Mouse (Mus musculus): ENCODE measurements around the gene Hnrnpd. TPM values are rescaled to one million over a fixed set of nuclear protein-coding genes. Genes with fewer than 3 reads are reported as not detected.

The Hnrnpd gene
- total RNA-seq, 2 experiments from 2014 or later: 178 to 207 TPM

DNA sequence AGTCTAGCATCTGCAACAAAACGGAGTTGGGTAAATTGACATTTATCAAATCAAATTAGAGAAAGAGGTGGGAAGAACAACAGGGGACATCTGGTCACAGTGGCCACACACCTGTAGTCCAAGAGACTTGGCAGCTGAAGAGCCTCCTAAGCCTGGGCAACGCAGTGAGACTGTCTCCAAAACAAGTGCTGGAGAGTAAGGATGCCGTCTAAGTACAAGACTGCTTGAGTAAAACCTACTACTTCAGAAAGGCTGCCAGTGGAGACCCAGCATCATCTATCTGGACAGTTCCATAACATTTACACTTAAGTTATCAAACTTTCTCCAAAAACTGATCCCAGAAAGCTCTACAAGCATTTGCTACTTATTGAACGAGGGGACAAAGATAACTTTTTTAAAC, 3.7 kb downstream of the Hnrnpd start:
- no peak for DNase-seq (ENCODE audit: low spot score in 2 of 2)
- intact Hi-C loops (cut with DNase I): no loop called here

DNA sequence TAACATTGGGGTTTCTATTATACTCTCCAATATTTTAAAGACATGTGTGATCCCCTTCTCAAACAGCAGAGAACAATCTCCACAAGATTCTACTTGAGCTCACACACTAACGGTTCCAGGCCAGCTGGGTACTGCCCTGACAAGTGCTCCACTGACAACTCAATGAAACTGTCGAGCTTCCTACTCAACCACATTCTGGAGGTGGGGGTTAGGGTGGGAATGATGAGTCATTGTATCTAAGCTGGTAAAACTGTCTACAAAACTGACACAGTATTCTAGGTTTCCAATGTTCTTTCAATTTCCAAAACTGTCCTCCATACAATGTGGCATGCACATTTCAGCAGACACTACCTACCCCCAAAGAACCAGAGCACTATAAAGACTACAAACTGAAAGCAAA, 4.8 kb downstream of the Hnrnpd start:
- no peak for DNase-seq (ENCODE audit: low spot score in 2 of 2)
- intact Hi-C loops (cut with DNase I): no loop called here

DNA sequence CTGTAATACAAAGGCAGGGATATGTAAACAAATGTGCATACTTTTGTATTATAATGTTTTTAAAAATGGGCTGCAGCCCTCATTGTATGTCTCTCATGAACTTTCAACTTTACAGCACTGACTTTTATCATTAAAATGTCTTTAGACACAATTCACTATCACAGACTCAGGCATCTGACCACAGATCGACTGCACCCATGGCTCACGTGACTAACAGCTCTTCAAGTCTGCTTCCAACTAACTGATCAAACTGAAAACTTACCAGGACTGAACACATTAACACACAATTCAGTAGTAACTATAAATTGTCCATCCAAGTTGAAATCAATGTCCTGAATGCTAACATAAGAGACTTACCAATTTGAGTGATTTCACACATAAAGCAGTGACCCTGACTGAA, 18.8 kb downstream of the Hnrnpd start:
- intact Hi-C loops (cut with DNase I): no loop called here
- no peak for DNase-seq (ENCODE audit: low spot score in 2 of 2)

- DNase-seq (ENCODE audit: low spot score in 2 of 2): no peak
- intact Hi-C loops (cut with DNase I): no loop called here
Observed at GRCm38 (mm10) chr5:99959236-99959936, 19.4 kb downstream of the Hnrnpd start.

GRCm38 (mm10) chr5:99958666-99959065, 20.1 kb downstream of the Hnrnpd start:
- intact Hi-C loops (cut with DNase I): no loop called here
- no peak for DNase-seq (ENCODE audit: low spot score in 2 of 2)

GRCm38 (mm10) chr5:99953883-99954282, 24.9 kb downstream of the Hnrnpd start:
- intact Hi-C loops (cut with DNase I): no loop called here
- DNase-seq (ENCODE audit: low spot score in 2 of 2): no peak

GRCm38 (mm10) chr5:99952513-99952912, 26.2 kb downstream of the Hnrnpd start:
- no peak for DNase-seq (ENCODE audit: low spot score in 2 of 2)
- intact Hi-C loops (cut with DNase I): no loop called here

- intact Hi-C loops (cut with DNase I): no loop called here
- DNase-seq (ENCODE audit: low spot score in 2 of 2): no peak
Observed at GRCm38 (mm10) chr5:99941776-99942502, 36.8 kb downstream of the Hnrnpd start.

GRCm38 (mm10) chr5:99941273-99941672, 37.5 kb downstream of the Hnrnpd start:
- intact Hi-C loops (cut with DNase I): no loop called here
- no peak for DNase-seq (ENCODE audit: low spot score in 2 of 2)

DNA sequence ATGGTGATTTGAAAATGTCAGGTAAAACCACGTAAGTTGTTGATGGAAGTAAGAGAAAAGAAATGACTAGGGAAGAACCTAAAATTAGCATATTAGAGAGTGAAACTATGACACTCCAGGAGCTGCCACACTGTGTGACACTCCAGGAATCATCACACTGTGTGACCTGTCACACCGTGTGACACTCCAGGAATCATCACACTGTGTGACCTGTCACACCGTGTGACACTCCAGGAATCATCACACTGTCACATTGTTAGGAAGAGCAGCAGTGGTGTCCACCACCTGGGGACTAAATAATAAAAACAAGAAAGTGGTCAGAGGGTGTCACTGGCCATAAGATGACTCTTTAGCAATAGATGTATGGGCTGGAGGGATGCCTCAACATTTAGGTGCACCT, 39.3 kb downstream of the Hnrnpd start:
- intact Hi-C loops (cut with DNase I): no loop called here
- DNase-seq (ENCODE audit: low spot score in 2 of 2): no peak

GRCm38 (mm10) chr5:99931910-99932309, 46.8 kb downstream of the Hnrnpd start:
- intact Hi-C loops (cut with DNase I): no loop called here
- no peak for DNase-seq (ENCODE audit: low spot score in 2 of 2)

GRCm38 (mm10) chr5:99927951-99928350, 50.8 kb downstream of the Hnrnpd start:
- no peak for DNase-seq (ENCODE audit: low spot score in 2 of 2)
- intact Hi-C loops (cut with DNase I): loop anchor here (10.0 kb wide), 1 partner anchor 377 kb away; no protein-coding TSS in a partner anchor

- no peak for DNase-seq (ENCODE audit: low spot score in 2 of 2)
- intact Hi-C loops (cut with DNase I): loop anchor here (10.0 kb wide), 1 partner anchor 383 kb away; no protein-coding TSS in a partner anchor
Observed at GRCm38 (mm10) chr5:99922033-99922432, 56.7 kb downstream of the Hnrnpd start.

DNA sequence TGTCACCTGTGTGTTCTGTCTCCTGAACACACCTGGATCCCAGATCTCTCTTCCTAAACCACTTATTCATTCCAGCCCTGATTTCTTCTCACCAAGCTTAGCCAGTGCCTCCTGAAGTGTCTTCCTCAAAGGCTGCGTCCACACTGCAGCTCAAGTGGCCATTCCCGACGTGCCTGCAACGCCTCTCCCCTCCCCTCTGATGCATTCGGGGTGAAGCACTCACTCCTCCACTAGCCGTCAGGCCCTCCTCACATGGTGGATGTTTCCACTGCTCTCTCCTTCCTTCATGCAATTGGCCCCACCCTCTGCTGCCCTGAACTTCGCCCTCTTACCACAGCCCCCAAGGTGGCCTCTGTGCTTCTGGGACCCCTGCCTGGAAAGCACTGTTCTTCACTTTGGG, 63.2 kb downstream of the Hnrnpd start:
- intact Hi-C loops (cut with DNase I): no loop called here
- no peak for DNase-seq (ENCODE audit: low spot score in 2 of 2)

DNA sequence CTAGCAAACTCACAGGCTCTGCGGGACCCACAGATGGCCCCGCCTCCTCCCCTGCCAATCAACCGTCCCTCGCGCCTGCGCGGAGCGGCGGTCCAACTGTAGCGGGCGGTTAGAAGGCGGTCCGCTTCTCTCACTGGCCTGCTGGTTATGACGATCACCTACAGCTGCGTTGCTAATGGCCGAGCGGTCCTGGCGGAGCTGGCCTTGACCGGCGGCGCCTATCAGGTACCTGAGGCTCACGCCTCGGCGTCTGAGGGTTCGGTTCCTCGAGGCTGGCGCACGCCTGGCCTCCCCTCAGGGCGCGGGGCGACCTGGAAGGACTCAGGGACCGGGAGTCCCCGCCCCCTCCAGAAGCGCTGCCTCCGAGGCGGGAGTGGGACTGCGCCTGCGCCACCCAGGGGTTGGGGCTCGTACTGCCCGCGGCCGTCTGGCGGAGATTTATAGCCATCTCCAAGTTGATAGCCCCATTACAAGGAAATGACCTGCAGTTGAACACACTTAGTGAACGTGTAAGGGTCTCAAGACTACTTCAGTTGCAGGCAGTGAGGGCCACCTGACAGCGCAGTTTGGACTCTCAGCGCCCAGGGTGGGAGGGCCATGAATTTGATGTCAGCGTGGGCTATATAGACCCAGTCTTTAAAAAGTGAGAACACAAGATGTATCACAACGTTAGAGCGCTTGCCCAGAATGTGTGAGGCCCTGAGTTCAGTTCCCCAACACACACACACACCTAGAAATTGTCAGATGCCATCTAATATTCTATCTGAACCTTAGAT, 72.4 kb downstream of the Hnrnpd start, which contains the start of gene Vamp9:
Gene Vamp9, plus strand, starts transcription at position 74 of the 776 bp plus-strand sequence.
- intact Hi-C loops (cut with DNase I): no loop called here
- DNase-seq (ENCODE audit: low spot score in 2 of 2): peak; percentile 91 to 94

Other genes with a start within 250 kb of the Hnrnpd start
- 10 to 100 TPM; 85.1 to 90.1 TPM for gene Rasgef1b, start 249.9 kb downstream of the Hnrnpd start, total RNA-seq (2021)
- gene Vamp9, start 72.7 kb downstream of the Hnrnpd start, total RNA-seq (2021): under 1 TPM; 0.75 to 0.76 TPM
- gene 4930524J08Rik, start 123 bp upstream of the Hnrnpd start, total RNA-seq (2021): 1 to 10 TPM; 1.2 to 1.9 TPM
- 100 to 1,000 TPM; 158 to 173 TPM for gene Hnrnpdl, start 60.7 kb upstream of the Hnrnpd start, total RNA-seq (2021)
- gene Enoph1, start 61.0 kb upstream of the Hnrnpd start, total RNA-seq (2021): 10 to 100 TPM; 51.6 to 54.5 TPM
- gene Tmem150c, start 180.9 kb upstream of the Hnrnpd start, total RNA-seq (2021): 10 to 100 TPM; 37.6 to 43.7 TPM